Mouse (Mus musculus): Measurements from ENCODE around the gene Pa2g4.

DNA sequence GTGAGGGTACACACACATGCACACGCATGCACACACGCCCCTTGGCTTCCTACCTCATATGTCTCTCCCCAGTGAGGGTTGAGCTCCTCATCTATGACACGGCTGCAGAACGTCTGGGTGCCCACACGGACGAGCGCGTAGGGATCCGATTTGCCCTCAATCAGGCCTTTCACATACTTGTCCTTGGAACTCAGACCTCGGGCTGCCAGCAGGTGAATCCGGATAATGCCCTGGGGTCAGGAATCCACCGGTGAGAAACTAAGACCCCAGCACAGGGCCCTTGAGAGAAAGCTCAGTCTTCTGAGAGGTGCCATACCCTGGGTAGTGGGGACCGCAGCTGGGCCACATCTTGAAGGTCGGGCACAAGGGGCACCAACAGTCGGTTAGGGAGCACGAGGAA is 45.2 kb downstream of the Pa2g4 start:
- TF ChIP-seq POLR2A (IDR thresholded peaks at IDR 0.05; ENCODE audit: extremely low read depth, insufficient read depth, low read length), result no peak
- TF ChIP-seq CTCF (IDR thresholded peaks at IDR 0.05; ENCODE audit: extremely low read depth, insufficient read depth, low read length), result no peak
